Mouse (Mus musculus): Measurements from ENCODE around the gene Srpr. TPM values are rescaled to one million over a fixed set of nuclear protein-coding genes. Genes with fewer than 3 reads are reported as not detected.

Srpr gene
- polyA plus RNA-seq, 1 experiment from 2014 or later, result 67.2 TPM

GRCm38 (mm10) chr9:35166798-35167635, 33.0 kb upstream of the Srpr start:
- no peak overlapping the region for H3K4me2 ChIP-seq
- no peak overlapping the region for H3K4me3 ChIP-seq (replicated peaks)
- H3K27ac ChIP-seq (replicated peaks), result no peak overlapping the region
- H3K9ac ChIP-seq (replicated peaks), result no peak overlapping the region
- WGBS, result 22% methylated on average over 9 of the region's 9 CpGs
- peaks cover 10% of the 10 kb centered on the region for H3K36me3 ChIP-seq
- no peak for ATAC-seq (ENCODE audit: low FRiP score)
- H3K4me1 ChIP-seq, result no peaks in the 10 kb centered on the region
- H3K9me3 ChIP-seq (replicated peaks), result no peaks in the 10 kb centered on the region
- no peaks in the 10 kb centered on the region for H3K27me3 ChIP-seq (replicated peaks)

GRCm38 (mm10) chr9:35170071-35170470, 29.9 kb upstream of the Srpr start:
- WGBS, result 95% methylated on average over 7 of the region's 7 CpGs
- no peak for ATAC-seq (ENCODE audit: low FRiP score)
- H3K27me3 ChIP-seq (replicated peaks), result no peaks in the 10 kb centered on the region
- no peak overlapping the region for H3K4me2 ChIP-seq
- H3K27ac ChIP-seq (replicated peaks), result no peak overlapping the region
- H3K36me3 ChIP-seq, result peaks cover 10% of the 10 kb centered on the region
- H3K4me3 ChIP-seq (replicated peaks), result no peak overlapping the region
- H3K9ac ChIP-seq (replicated peaks), result no peak overlapping the region
- peaks cover 10% of the 10 kb centered on the region for H3K4me1 ChIP-seq
- no peaks in the 10 kb centered on the region for H3K9me3 ChIP-seq (replicated peaks)

GRCm38 (mm10) chr9:35173331-35173730, 26.6 kb upstream of the Srpr start:
- no peaks in the 10 kb centered on the region for H3K9me3 ChIP-seq (replicated peaks)
- 87% methylated on average over 1 of the region's 1 CpGs for WGBS
- no peak overlapping the region for H3K4me2 ChIP-seq
- peaks cover 10% of the 10 kb centered on the region for H3K36me3 ChIP-seq
- no peak overlapping the region for H3K9ac ChIP-seq (replicated peaks)
- ATAC-seq (ENCODE audit: low FRiP score), result no peak
- H3K4me3 ChIP-seq (replicated peaks), result no peak overlapping the region
- peaks cover 14% of the 10 kb centered on the region for H3K4me1 ChIP-seq
- no peaks in the 10 kb centered on the region for H3K27me3 ChIP-seq (replicated peaks)
- H3K27ac ChIP-seq (replicated peaks), result no peak overlapping the region

GRCm38 (mm10) chr9:35175251-35176123, 24.5 kb upstream of the Srpr start, which contains the start of gene Dcps:
Gene Dcps, minus strand, starts transcription at chr9:35176061.
- H3K36me3 ChIP-seq, result peaks cover 4% of the 10 kb centered on the region; the same call in 1 of the 2 replicates
- peak within 1 kb of the TSS; percentile 74 for H3K4me3 ChIP-seq (replicated peaks)
- H3K9me3 ChIP-seq (replicated peaks), result no peaks in the 10 kb centered on the region
- no peaks in the 10 kb centered on the region for H3K27me3 ChIP-seq (replicated peaks)
- ATAC-seq (ENCODE audit: low FRiP score), result peak; percentile 97
- H3K27ac ChIP-seq (replicated peaks), result peak within 1 kb of the TSS; percentile 95
- H3K4me1 ChIP-seq, result peaks cover 14% of the 10 kb centered on the region
- H3K9ac ChIP-seq (replicated peaks), result peak within 1 kb of the TSS; percentile 64
- peak within 1 kb of the TSS; percentile 72 for H3K4me2 ChIP-seq
- under 1% methylated on average over 38 of the region's 38 CpGs for WGBS

GRCm38 (mm10) chr9:35176124-35176659, 23.8 kb upstream of the Srpr start:
- peak overlapping the region; percentile 47 for H3K9ac ChIP-seq (replicated peaks)
- H3K27ac ChIP-seq (replicated peaks), result peak overlapping the region; percentile 95
- H3K4me3 ChIP-seq (replicated peaks), result peak overlapping the region; percentile 74
- peak; percentile 40 for ATAC-seq (ENCODE audit: low FRiP score)
- WGBS, result 50% methylated on average over 14 of the region's 14 CpGs
- H3K4me1 ChIP-seq, result peaks cover 14% of the 10 kb centered on the region
- no peaks in the 10 kb centered on the region for H3K27me3 ChIP-seq (replicated peaks)
- no peaks in the 10 kb centered on the region for H3K36me3 ChIP-seq
- H3K9me3 ChIP-seq (replicated peaks), result no peaks in the 10 kb centered on the region
- H3K4me2 ChIP-seq, result peak overlapping the region; percentile 72

- Histone ChIP-seq H3K4me3 (replicated peaks) (no peak overlapping the region), H3K36me3 (no peaks in the 10 kb centered on the region), H3K9ac (replicated peaks) (no peak overlapping the region), H3K4me2 (no peak overlapping the region), H3K27me3 (replicated peaks) (no peaks in the 10 kb centered on the region), H3K4me1 (no peaks in the 10 kb centered on the region), H3K9me3 (replicated peaks) (no peaks in the 10 kb centered on the region), H3K27ac (replicated peaks) (no peak overlapping the region)
- WGBS, result 89% methylated on average over 2 of the region's 2 CpGs
- no peak for ATAC-seq (ENCODE audit: low FRiP score)
Observed at GRCm38 (mm10) chr9:35182832-35183231, 17.1 kb upstream of the Srpr start.

- no peak for ATAC-seq (ENCODE audit: low FRiP score)
- no peak overlapping the region for H3K27ac ChIP-seq (replicated peaks)
- 71% methylated on average over 5 of the region's 5 CpGs for WGBS
- no peak overlapping the region for H3K4me3 ChIP-seq (replicated peaks)
- no peaks in the 10 kb centered on the region for H3K4me1 ChIP-seq
- no peaks in the 10 kb centered on the region for H3K9me3 ChIP-seq (replicated peaks)
- H3K36me3 ChIP-seq, result no peaks in the 10 kb centered on the region
- no peak overlapping the region for H3K4me2 ChIP-seq
- H3K27me3 ChIP-seq (replicated peaks), result no peaks in the 10 kb centered on the region
- no peak overlapping the region for H3K9ac ChIP-seq (replicated peaks)
Observed at GRCm38 (mm10) chr9:35183359-35183758, 16.6 kb upstream of the Srpr start.

GRCm38 (mm10) chr9:35186430-35186829, 13.5 kb upstream of the Srpr start:
- Histone ChIP-seq H3K4me3 (replicated peaks) (no peak overlapping the region), H3K27ac (replicated peaks) (no peak overlapping the region), H3K36me3 (no peaks in the 10 kb centered on the region), H3K4me1 (peaks cover 6% of the 10 kb centered on the region; the same call in 1 of the 2 replicates), H3K4me2 (no peak overlapping the region), H3K9me3 (replicated peaks) (no peaks in the 10 kb centered on the region), H3K9ac (replicated peaks) (no peak overlapping the region), H3K27me3 (replicated peaks) (no peaks in the 10 kb centered on the region)
- no peak for ATAC-seq (ENCODE audit: low FRiP score)
- WGBS, result 81% methylated on average over 3 of the region's 4 CpGs

- H3K9me3 ChIP-seq (replicated peaks), result no peaks in the 10 kb centered on the region
- no peak overlapping the region for H3K9ac ChIP-seq (replicated peaks)
- no peak for ATAC-seq (ENCODE audit: low FRiP score)
- no peak overlapping the region for H3K4me2 ChIP-seq
- no peak overlapping the region for H3K27ac ChIP-seq (replicated peaks)
- no peak overlapping the region for H3K4me3 ChIP-seq (replicated peaks)
- whole genome bisulfite sequencing, result 90% methylated on average over 10 of the region's 10 CpGs
- peaks cover 6% of the 10 kb centered on the region; the same call in 1 of the 2 replicates for H3K4me1 ChIP-seq
- no peaks in the 10 kb centered on the region for H3K36me3 ChIP-seq
- no peaks in the 10 kb centered on the region for H3K27me3 ChIP-seq (replicated peaks)
Observed at GRCm38 (mm10) chr9:35187351-35187903, 12.5 kb upstream of the Srpr start.

- Histone ChIP-seq H3K9me3 (replicated peaks) (no peaks in the 10 kb centered on the region), H3K27me3 (replicated peaks) (no peaks in the 10 kb centered on the region), H3K9ac (replicated peaks) (no peak overlapping the region), H3K4me3 (replicated peaks) (no peak overlapping the region), H3K4me1 (peaks cover 6% of the 10 kb centered on the region; the same call in 1 of the 2 replicates), H3K27ac (replicated peaks) (no peak overlapping the region), H3K36me3 (no peaks in the 10 kb centered on the region), H3K4me2 (0 out of 2 replicates have a peak overlapping the region, but pooled peaks have one; percentile 15)
- peak; percentile 46 for ATAC-seq (ENCODE audit: low FRiP score)
- WGBS, result 68% methylated on average over 22 of the region's 22 CpGs
Observed at GRCm38 (mm10) chr9:35188700-35189099, 11.3 kb upstream of the Srpr start.

- Histone ChIP-seq H3K9ac (replicated peaks) (no peak overlapping the region), H3K27me3 (replicated peaks) (no peaks in the 10 kb centered on the region), H3K9me3 (replicated peaks) (no peaks in the 10 kb centered on the region), H3K27ac (replicated peaks) (no peak overlapping the region), H3K36me3 (no peaks in the 10 kb centered on the region), H3K4me3 (replicated peaks) (no peak overlapping the region), H3K4me1 (peaks cover 6% of the 10 kb centered on the region; the same call in 1 of the 2 replicates), H3K4me2 (no peak overlapping the region)
- 84% methylated on average over 11 of the region's 11 CpGs for WGBS
- ATAC-seq (ENCODE audit: low FRiP score), result no peak
Observed at GRCm38 (mm10) chr9:35192983-35193542, 6.9 kb upstream of the Srpr start.
